Mouse (Mus musculus): ENCODE results near the gene Cntnap5a.

Cntnap5a gene

DNA sequence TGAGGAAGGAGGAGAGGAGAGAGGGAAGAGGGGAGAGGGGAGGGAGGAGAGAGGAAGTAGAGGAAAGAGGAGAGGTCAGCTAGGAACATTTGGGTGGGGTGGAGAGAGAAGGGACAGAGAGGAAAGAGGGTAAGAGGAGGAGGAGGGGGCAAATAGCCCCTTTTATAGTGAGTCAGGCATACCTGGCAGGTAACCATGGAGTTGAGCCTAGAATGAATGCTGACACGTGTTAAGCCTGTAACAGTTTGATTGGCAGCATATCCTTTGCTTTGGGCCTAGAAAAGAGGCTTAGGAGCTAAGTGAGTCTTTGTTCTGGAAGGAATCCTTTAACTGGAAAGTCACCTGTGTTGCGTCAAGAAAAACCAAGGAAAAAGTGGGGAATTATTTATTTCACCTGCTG lies 681.6 kb downstream of the Cntnap5a start:
- DNase-seq (ENCODE audit: low read depth, low spot score): no peak

DNA sequence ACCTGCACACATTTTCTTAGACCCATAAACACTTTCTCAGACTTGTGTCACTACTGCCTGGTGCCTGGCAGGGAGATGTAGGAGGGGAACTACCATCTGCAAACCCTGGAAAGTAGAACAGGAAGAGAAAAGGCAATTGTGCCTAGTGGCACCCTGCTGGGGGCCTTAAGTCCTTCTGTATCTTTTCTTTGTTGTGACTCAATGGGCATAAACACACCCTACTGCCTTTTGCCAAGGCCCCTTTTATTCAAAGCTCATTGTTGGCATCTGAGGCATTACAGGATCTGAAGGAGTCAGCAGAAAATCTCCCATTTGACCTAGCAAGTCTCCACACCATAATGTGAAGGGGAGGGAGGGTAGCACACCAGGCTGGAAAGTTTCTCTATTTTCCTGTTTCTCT lies 682.2 kb downstream of the Cntnap5a start:
- no peak for DNase-seq (ENCODE audit: low read depth, low spot score)

DNA sequence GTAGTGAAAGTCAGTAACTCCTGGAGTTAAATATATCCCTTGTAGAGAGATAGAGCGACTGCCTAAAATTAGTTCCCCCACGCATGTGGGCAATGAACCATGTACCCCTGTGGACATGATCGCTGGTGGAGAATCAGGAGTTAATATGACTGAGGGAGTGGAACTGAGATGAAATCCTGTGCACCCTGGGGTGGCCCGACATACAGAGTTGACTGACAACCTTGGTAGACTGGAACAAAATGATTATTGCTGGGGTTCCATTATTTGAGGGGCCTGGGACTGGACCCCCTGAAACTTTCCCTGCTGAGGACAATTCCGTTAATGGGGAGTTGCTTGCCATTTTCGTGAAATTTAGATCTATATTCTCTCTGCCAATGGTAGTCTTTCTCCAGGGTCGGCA lies 683.0 kb downstream of the Cntnap5a start:
- DNase-seq (ENCODE audit: low read depth, low spot score): no peak

DNA sequence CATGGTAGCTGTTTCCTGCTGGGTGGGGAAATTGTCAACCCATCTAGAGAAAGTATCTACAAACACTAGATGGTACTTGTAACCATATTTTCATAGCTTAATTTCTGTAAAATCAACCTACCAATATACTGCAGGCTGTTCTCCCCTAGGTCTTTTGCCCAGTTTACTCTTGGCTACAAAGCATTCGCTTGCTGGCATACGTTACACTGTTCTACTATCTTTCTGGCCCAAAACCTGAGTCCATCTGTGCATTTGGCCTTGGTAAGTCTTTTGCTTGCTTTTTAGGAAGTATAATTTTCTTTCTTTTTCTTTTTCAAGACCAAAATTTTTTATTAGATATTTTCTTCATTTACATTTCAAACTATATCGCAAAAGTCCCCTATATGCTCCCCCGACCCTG lies 686.3 kb downstream of the Cntnap5a start:
- no peak for DNase-seq (ENCODE audit: low read depth, low spot score)

DNA sequence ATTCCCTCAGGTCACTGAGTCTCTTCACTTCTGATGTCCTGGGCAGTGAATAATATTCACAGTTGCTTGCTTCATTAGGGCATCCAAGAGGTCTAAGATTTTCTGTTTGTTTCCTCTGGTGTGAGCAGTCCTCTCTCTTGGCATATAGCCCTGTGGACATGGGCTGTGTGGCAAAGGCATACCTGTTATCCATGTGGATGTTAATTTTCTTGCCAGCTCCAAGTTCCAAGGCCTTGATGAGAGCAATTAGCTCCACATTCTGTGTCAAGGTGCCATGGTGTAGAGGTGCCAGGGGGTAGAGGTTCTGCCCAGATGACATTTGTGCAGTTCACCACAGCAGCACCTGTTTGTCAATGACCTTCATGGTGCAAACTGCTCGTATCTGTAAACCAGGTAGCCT lies 689.0 kb downstream of the Cntnap5a start:
- no peak for DNase-seq (ENCODE audit: low read depth, low spot score)

DNA sequence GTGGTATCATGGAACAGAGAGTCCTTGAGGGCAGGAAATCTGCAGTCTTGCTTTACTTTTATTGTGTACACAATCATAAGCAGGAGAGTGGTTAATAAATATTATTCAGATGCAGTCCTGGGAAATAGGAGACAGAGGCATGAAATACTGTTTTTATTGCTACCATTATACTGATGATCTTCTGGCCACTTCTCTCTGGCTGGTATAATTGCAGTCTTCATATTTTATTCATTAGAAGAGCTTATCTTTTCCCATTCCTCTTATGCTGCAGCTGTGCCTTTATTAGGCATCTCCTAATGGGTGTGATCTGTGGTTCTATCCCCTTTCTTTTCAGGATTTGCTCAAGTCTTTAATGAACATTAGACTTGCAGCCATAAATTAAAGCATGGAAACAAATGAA lies 707.8 kb downstream of the Cntnap5a start:
- DNase-seq (ENCODE audit: low read depth, low spot score): no peak

DNA sequence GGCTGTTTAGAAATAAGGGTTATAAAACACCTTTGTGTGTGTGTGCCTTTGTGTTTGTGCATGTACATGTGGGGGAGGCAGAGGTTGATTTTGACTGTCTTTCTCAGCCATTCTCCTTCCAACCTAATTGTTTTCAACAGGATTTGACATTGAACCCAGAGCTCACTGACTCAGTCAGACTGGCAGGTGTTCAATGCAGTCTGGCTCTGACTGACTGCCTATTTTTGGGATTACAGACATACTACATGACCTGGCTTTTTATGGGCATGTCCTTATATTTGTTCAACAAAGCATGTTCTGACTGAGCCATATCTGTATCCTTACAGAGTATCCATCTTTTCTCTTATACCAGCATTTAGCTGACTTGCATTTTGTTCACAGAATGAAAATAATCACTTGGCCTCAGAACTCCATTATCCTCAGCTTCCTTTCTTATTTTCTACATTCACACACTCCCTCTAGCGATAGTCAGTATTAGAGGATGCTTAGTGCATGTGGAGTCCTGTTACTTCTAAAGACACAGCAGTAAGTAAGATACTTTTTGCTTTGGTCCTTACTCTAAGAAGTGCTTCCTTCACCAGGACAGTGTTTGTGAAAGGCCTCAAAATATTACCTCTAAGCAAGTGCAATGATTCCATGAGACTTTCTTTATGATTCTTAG lies 717.6 kb downstream of the Cntnap5a start:
- no peak for DNase-seq (ENCODE audit: low read depth, low spot score)

DNA sequence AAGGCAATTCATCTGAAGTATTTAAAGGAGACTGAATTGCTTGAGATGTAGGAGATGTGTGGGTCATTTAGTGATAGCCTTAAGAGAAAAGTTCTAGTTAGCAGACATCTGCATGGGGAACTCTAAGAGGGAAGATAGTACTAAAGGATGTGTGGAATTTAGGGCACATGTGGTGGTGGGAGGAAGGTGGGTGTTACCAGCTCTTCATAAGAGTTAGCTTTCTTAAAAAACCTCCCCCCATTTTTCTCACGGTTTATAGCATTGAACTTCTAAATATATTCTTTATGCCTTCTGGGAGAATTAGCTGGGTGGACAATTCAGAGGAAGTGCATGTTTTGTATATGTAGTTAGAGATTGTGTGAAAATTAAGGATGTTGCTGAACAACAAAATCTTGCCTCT lies 725.3 kb downstream of the Cntnap5a start:
- DNase-seq (ENCODE audit: low read depth, low spot score): no peak

DNA sequence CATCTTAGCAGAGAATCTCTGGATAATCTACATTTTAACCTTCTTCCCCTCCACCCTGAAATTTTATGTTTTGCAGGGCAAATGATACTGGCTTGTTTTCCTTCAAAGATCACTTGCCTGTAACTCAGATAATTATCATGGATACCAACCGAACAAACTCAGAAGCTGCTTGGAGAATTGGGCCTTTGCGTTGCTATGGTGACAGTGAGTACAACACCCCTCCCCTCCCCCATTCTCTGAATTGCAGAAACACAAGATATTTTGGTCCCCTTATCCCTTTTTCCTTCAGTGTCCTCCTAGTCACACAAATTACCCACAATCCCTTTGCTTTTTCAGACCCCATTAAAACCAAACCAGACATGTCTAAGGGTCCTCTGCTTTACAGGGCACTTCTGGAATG lies 743.8 kb downstream of the Cntnap5a start:
- DNase-seq (ENCODE audit: low read depth, low spot score): no peak

DNA sequence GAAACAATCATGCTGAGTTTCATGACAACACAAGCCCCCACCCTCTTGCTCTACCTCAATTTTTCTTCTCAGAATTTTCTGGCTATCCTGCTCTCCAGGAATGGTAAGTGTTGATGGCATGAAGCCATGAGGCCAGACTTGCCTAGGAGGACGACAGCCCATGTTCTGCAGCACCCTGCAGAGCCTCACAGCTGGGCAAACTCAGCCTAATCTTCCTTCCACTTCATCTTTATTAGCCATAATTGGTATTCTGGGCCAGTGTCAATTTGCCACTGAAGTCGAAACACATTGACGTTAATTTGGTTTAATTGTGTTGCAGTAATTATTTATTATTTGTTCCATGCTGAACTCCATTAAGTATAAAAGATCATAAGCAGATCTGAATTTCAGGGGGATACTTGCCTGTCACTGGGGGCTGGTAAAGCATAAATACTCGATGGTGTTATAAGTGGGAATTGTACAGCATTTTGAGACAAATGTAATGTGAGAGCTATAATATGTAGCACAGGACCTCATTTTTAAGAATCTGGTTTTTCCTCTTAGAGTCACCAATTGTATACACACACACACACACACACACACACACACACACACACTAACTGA lies 770.7 kb downstream of the Cntnap5a start:
- no peak for DNase-seq (ENCODE audit: low read depth, low spot score)

DNA sequence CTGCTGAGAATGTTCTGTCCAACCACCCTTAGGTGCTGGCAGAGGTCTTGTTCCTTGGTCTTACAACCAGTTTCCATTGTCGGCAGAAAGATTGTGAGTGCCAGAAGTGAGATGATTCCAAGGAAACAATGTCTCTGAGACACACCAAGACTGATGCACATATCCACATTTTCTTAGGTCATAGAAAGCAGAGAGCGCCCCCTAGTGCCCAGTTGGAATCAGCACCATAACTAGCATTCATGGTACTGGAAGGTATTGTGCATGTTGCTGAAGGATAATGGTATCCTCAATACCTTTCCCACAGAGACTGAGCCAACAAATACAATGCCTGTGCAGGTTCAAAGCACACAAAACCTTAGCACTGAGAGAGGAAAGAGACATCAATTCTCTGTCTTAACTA lies 793.1 kb downstream of the Cntnap5a start:
- no peak for DNase-seq (ENCODE audit: low read depth, low spot score)

DNA sequence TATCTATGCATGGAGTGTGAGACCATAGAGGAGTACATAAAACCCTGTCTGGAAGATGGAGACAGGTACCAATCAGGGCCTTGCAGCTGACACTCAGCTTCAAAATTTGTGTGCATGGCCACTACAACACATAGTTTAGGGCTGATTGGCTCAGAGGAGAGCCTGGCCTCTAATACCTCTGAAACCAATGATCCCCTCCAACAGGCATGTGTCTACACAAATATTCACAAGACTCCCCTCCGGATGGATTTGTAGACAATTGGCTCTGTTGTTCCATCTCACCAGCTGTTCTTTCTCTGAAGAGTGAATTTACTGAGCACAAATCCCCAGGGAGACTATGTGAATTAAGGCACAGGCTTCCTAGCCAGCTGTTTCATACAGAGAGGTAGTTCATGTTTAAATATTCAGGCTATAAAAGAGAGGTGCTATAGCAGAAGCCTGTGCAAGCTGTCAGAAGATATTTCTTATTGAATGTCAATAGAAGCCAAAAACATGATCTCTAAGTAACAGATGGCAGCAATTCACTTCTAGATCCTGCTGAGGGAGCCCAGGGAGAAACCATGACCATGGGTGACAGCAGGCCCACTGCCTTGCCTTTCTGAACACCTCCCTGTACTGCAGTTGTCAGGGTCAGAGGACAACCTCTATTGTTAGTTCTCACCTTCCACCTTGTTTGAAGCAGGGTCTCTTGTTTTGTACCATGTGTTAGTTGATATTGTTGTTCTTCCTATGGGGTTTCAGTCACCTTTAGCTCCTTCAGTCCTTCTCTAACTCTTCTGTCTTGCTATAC lies 804.4 kb downstream of the Cntnap5a start:
- no peak for DNase-seq (ENCODE audit: low read depth, low spot score)

DNA sequence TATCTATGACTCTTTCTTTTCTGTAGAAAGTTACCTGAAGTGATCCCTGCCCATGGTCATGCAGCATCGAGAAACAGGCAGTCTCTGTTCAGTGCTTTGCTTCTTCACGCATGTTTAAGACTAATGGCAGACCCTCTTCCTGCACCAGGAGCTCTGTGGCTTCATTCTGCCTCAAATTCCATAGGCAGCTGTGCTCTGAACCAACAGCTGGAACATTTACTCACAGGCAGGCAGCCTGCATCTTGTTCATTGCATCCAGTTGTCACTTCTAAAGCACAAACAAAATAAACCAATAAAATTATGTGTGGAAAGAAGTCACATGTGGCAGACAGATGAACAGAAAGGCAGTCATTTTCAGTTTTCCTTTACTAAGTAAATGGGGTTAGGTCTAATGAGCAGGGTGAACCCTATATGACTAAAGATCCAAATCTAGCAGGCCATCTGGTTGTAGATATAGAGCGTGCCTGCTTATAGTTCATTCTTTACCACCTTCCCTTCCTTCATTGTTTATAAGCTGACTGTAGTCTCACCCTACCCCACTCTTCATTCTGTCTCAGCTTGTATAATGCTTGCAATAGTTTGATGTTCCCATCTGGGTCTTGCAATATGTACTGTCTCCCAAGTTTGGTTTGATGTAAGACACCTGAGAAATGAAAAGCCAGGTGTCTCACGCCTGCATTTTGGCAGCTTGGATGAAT lies 893.6 kb downstream of the Cntnap5a start:
- no peak for DNase-seq (ENCODE audit: low read depth, low spot score)

DNA sequence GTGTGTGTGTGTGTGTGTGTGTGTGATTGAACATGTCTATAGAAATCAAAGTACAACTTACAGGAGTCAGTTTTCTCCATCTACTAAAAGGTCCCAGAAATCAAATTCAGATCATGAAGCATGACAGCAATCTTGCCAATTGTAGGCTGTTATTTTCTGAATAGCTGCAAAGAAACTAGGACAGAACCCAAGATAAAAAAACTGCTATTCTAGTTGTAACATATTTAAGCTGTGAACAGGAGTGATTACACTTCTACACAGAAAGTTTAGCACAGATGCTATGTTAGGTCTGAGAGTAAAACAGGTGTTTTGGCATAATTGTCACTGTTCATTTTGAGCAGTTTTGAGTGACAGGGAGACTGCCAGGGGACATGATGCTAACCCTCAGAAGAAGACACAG lies 931.7 kb downstream of the Cntnap5a start:
- DNase-seq (ENCODE audit: low read depth, low spot score): no peak

All from CD4-positive, CD25-positive, alpha-beta regulatory T cell, adult 2 months (primary cell).